Mouse (Mus musculus): ENCODE data around the gene Trat1.

Gene Trat1

GRCm38 (mm10) chr16:48771971-48772445, at the start of gene Trat1:
Gene Trat1 (minus strand): TSS chr16:48772021.
- no peak for DNase-seq (ENCODE audit: low spot score)

GRCm38 (mm10) chr16:48818524-48818923, 46.7 kb upstream of the Trat1 start:
- no peak for DNase-seq (ENCODE audit: low spot score)

GRCm38 (mm10) chr16:48816695-48817094, 44.9 kb upstream of the Trat1 start, which contains the start of gene Retnlb:
Gene Retnlb (plus strand): TSS chr16:48816856.
- DNase-seq (ENCODE audit: low spot score) = no peak

GRCm38 (mm10) chr16:48811881-48812436, 40.1 kb upstream of the Trat1 start:
- DNase-seq (ENCODE audit: low spot score) = no peak

GRCm38 (mm10) chr16:48809374-48809773, 37.6 kb upstream of the Trat1 start:
- DNase-seq (ENCODE audit: low spot score) = peak; percentile 14

GRCm38 (mm10) chr16:48806521-48806920, 34.7 kb upstream of the Trat1 start:
- no peak for DNase-seq (ENCODE audit: low spot score)

- no peak for DNase-seq (ENCODE audit: low spot score)
Observed at GRCm38 (mm10) chr16:48805412-48805811, 33.6 kb upstream of the Trat1 start.

GRCm38 (mm10) chr16:48800906-48801305, 29.1 kb upstream of the Trat1 start:
- DNase-seq (ENCODE audit: low spot score) = no peak

GRCm38 (mm10) chr16:48799470-48799869, 27.6 kb upstream of the Trat1 start:
- DNase-seq (ENCODE audit: low spot score) = no peak

- no peak for DNase-seq (ENCODE audit: low spot score)
Observed at GRCm38 (mm10) chr16:48798285-48798684, 26.5 kb upstream of the Trat1 start.

- no peak for DNase-seq (ENCODE audit: low spot score)
Observed at GRCm38 (mm10) chr16:48788704-48789185, 16.9 kb upstream of the Trat1 start.

GRCm38 (mm10) chr16:48786258-48786657, 14.4 kb upstream of the Trat1 start:
- DNase-seq (ENCODE audit: low spot score) = no peak

GRCm38 (mm10) chr16:48777254-48777653, 5.4 kb upstream of the Trat1 start:
- no peak for DNase-seq (ENCODE audit: low spot score)

GRCm38 (mm10) chr16:48769183-48769582, 2.6 kb downstream of the Trat1 start:
- DNase-seq (ENCODE audit: low spot score) = no peak

GRCm38 (mm10) chr16:48760643-48761481, 11.0 kb downstream of the Trat1 start:
- DNase-seq (ENCODE audit: low spot score) = no peak

- peak; percentile 10 for DNase-seq (ENCODE audit: low spot score)
Observed at GRCm38 (mm10) chr16:48750145-48750827, 21.5 kb downstream of the Trat1 start.

- no peak for DNase-seq (ENCODE audit: low spot score)
Observed at GRCm38 (mm10) chr16:48745418-48745817, 26.4 kb downstream of the Trat1 start.

- no peak for DNase-seq (ENCODE audit: low spot score)
Observed at GRCm38 (mm10) chr16:48745011-48745410, 26.8 kb downstream of the Trat1 start.

- DNase-seq (ENCODE audit: low spot score) = no peak
Observed at GRCm38 (mm10) chr16:48741549-48741948, 30.3 kb downstream of the Trat1 start.

GRCm38 (mm10) chr16:48739974-48740373, 31.8 kb downstream of the Trat1 start:
- no peak for DNase-seq (ENCODE audit: low spot score)

- no peak for DNase-seq (ENCODE audit: low spot score)
Observed at GRCm38 (mm10) chr16:48738429-48738828, 33.4 kb downstream of the Trat1 start.

GRCm38 (mm10) chr16:48736890-48737289, 34.9 kb downstream of the Trat1 start:
- no peak for DNase-seq (ENCODE audit: low spot score)

GRCm38 (mm10) chr16:48720259-48720658, 51.6 kb downstream of the Trat1 start:
- no peak for DNase-seq (ENCODE audit: low spot score)

Measured in embryo, embryonic 10.5 days (tissue).